Mouse (Mus musculus) testis, adult 2 months (tissue): ENCODE measurements around the gene Stx8.

Source experiments
- CTCF ChIP-seq: fragments of 200-500 bp; IDR thresholded peaks from 2 replicates; pipeline ENCODE4 v1.5.1; 2012; ENCODE audit warnings: low read depth, mild to moderate bottlenecking, inconsistent platforms, low read length, moderate library complexity; ENCODE audit not compliant: control insufficient read depth, insufficient read depth, insufficient replicate concordance
- POLR2A ChIP-seq: fragments of 200-500 bp; IDR thresholded peaks from 2 replicates; pipeline ENCODE4 v1.6.1; 2012; ENCODE audit warnings: low read depth, mild to moderate bottlenecking, inconsistent platforms, low read length, moderate library complexity; ENCODE audit not compliant: control insufficient read depth

- TF ChIP-seq CTCF (no peak), POLR2A (no peak)
These were observed 92.6 kb downstream of the Stx8 start for GRCm38 (mm10) chr11:68058466-68059201.
